Mouse (Mus musculus) heart, postnatal 10 days (tissue): ENCODE data around the gene Adgrl4. TPM values are rescaled to one million over a fixed set of nuclear protein-coding genes. Genes with fewer than 3 reads are reported as not detected.

ENCODE experiments used
- DNase-seq, 2 experiments: peaks; one replicate each; pipeline ENCODE4 v3.0.0; 2021
- intact Hi-C: fragments of 180-260 bp; cut with DNase I; formaldehyde crosslinking; loops from one replicate; pipeline ENCODE4 v1.15.1; 2025
- total RNA-seq, 2 experiments: library from RNA; stranded (reverse); gene quantifications; 2 replicates each; pipeline ENCODE4 v1.2.3; 2021

Gene Adgrl4
- 10 to 100 TPM; 91.3 to 95.4 TPM for total RNA-seq

DNA sequence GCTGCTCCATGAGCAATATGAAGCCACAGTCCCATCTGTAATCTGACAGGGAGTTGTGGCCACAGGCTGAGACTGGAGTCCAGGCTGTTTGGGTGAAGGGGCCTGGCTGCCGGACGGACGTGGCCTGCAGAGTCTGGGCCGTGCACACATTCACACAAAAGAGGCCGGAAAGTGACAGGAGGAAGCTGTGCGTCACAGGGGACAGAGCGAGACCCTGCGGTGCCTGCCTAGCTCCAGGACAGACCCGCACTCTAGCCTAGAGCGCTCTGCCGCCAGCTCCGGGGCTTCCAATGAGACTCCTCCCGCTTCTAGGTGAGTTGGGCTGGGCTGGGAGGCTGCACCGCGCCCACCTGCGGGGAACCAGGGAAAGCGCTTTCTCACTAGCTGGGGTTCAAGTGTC is at the start of gene Adgrl4:
Adgrl4 (plus strand) TSS at position 195 of the 400 bp plus-strand sequence.
- peak; percentile 48 for DNase-seq
- intact Hi-C loops, result loop anchor here (5.0 kb wide), 2 partner anchors 110 to 145 kb away; no protein-coding TSS in a partner anchor

DNA sequence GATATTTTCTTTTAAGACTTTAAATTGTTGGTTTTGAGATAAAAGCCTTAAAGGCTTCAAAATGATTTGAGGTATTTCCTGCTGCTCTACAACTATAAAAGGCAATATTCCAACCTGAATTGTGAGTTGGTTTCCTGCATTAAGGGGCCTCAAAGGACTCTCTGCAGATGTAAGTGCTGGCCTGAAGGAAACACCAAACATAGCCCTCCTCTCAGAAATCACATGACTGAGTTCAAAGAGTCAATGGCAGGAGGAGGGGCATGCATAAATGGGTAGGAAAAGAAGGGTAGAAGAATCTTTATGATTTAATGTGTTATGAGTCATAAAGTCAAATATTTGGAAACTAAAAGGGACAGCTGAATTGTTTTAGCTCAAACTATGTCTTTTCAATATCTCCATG is 46.8 kb upstream of the Adgrl4 start:
- no peak for DNase-seq
- intact Hi-C loops, result no loop called here

GRCm38 (mm10) chr3:151392891-151393290 is 44.8 kb upstream of the Adgrl4 start:
- intact Hi-C loops, result no loop called here

DNA sequence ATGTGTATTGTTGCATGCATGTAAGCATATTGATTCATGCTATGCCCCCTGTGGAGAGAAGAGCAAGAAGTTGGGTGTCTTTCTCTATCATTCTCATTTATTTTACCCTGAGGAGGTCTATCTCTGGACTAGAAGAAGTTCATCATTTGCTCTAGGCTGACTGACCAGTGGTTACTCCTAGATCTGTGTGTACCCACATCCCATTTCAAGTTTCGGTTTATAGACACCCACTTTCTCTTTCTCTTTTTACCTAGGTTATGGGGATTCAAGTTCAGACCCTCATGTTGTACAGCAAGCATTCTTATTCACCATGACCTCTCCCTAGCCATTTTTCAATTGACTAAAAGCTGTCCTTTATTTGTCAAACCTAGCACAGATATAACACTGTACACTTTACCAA is 44.4 kb upstream of the Adgrl4 start:
- intact Hi-C loops, result no loop called here
- no peak for DNase-seq

More at GRCm38 (mm10) chr3:151392891-151393290, 44.8 kb upstream of the Adgrl4 start:
- no peak for DNase-seq

- DNase-seq, result no peak
- intact Hi-C loops, result no loop called here
Observed at GRCm38 (mm10) chr3:151399270-151399669, 38.4 kb upstream of the Adgrl4 start.

GRCm38 (mm10) chr3:151411031-151411430 is 26.7 kb upstream of the Adgrl4 start:
- intact Hi-C loops, result no loop called here
- no peak for DNase-seq

- intact Hi-C loops, result no loop called here
- DNase-seq, result no peak
Observed at GRCm38 (mm10) chr3:151411488-151411887, 26.2 kb upstream of the Adgrl4 start.

- intact Hi-C loops, result no loop called here
- no peak for DNase-seq
Observed at GRCm38 (mm10) chr3:151416931-151417330, 20.8 kb upstream of the Adgrl4 start.

GRCm38 (mm10) chr3:151417688-151418572 is 19.8 kb upstream of the Adgrl4 start:
- no peak for DNase-seq
- intact Hi-C loops, result no loop called here

DNA sequence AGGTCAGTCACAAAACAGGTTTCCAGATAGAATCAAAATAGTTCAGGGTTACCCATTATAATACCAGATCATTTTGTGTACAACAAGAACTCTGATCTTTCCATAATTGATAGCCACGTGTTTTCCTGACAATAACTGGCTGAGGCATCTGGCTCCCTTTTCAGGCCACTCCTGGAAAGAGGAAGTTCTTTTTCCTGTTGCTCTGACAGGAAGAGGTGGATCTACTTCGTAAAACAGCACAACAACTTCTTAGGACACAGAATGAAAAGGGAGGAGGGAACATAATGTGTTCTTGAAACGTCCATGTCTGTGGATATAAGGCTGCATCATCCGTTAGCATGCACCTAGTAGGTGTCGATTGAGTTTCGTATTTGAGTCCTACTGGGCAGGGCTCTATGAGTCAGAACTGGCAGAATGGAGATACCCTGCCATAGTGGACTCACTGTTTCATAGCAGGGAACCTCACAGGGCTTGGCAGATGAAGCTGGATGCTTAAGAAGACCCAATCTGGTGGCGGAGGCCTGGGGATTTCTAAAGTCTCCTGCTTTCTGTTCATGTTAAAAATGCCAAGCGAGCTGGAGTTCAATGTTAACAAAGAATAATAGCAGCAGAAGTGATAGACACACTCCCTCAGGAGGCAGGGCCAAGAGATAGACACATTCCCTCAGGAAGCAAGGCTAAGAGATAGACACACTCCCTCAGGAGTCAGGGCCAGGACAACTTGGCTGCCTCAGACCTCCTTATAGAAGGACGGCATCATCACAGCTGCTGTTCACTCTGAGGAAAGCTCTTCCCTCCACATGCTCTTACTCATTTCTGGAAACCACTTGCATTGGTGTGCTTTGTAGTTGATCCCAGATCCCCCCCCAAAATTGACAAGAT is 13.1 kb upstream of the Adgrl4 start:
- DNase-seq, result peak; percentile 16 to 25
- intact Hi-C loops, result loop anchor here (5.0 kb wide), 3 partner anchors 92 to 267 kb away; no protein-coding TSS in a partner anchor

GRCm38 (mm10) chr3:151430106-151430505 is 7.6 kb upstream of the Adgrl4 start:
- no peak for DNase-seq
- intact Hi-C loops, result no loop called here

DNA sequence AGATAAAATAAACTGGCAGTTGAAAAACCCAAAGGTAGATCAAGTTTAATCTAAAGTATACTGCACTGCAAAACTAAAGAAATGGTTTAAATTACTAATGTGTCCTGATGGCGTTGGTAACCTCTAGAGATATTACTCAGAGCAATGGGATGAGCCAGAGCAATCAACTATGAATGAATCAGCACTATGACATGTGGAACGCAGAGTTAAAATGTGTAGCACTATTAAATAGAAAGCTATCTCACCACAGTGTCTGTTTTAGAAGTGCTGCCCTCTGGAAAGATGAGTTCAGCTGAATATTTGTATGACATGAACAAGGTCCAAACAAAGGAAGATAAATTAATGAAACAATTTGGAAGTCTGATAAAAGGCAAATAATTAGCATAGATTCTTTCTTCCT is 6.2 kb upstream of the Adgrl4 start:
- intact Hi-C loops, result no loop called here
- no peak for DNase-seq

GRCm38 (mm10) chr3:151438364-151438763 is 677 bp downstream of the Adgrl4 start:
- intact Hi-C loops, result loop anchor here (5.0 kb wide), 2 partner anchors 111 to 146 kb away; no protein-coding TSS in a partner anchor
- no peak for DNase-seq

- intact Hi-C loops, result loop anchor here (5.0 kb wide), 2 partner anchors 113 to 148 kb away; no protein-coding TSS in a partner anchor
Observed at GRCm38 (mm10) chr3:151439976-151440375, 2.3 kb downstream of the Adgrl4 start.

GRCm38 (mm10) chr3:151442026-151442425 is 4.3 kb downstream of the Adgrl4 start:
- DNase-seq, result no peak
- intact Hi-C loops, result no loop called here

More at GRCm38 (mm10) chr3:151439976-151440375, 2.3 kb downstream of the Adgrl4 start:
- DNase-seq, result no peak

DNA sequence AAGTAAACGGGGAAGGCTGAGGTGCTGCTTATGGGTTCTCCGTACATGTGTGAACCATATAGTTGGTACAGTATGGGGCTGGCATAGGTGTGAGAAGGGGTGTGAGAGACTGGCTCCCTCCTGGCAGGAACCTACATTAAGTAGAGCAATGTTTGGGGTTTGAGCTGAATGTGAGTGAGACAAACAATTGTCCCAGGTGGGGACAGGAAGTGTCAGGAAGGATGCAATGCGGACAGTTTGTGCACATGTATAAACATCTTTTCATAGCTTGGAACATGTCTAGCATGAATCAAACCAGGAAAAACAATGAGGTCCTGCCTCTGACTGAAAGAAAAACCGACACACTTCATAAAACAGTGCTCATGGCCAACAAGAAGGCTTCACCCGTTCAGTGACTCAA is 5.8 kb downstream of the Adgrl4 start:
- intact Hi-C loops, result no loop called here
- no peak for DNase-seq

- no peak for DNase-seq
- intact Hi-C loops, result no loop called here
Observed at GRCm38 (mm10) chr3:151444284-151444683, 6.6 kb downstream of the Adgrl4 start.

GRCm38 (mm10) chr3:151445936-151446335 is 8.2 kb downstream of the Adgrl4 start:
- no peak for DNase-seq
- intact Hi-C loops, result no loop called here

DNA sequence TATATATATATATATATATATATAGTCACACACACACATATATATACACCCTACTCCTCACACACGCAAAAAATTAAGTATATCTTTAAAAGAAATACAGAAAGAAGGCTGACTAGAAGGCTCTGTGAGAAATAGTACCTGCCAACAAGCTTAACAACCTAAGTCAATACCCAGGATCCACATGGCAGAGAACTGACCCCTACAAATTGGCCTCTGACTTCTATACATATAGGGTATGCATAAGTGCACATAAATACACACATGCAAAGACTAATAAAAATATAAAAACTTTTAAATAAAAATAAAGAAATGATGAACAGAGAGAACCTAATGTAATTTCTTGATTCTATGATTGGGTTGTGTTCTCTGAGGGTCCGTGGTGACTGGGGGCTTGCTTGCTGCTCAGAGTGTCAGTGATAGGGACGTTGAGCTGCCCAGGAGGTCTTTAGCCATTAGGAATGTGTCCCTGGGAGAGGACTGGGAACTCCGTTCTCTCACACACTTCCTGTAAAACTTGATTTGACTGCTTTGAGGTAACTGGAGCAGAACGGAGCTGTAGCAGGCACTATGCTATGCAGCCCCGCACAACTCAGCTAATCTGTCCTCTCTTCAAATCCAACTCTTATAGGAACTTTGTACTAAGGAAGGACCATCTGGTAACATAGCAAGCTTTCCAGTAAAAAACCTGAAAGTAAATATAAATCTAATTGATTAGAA is 17.5 kb downstream of the Adgrl4 start:
- intact Hi-C loops, result no loop called here
- DNase-seq, result no peak

DNA sequence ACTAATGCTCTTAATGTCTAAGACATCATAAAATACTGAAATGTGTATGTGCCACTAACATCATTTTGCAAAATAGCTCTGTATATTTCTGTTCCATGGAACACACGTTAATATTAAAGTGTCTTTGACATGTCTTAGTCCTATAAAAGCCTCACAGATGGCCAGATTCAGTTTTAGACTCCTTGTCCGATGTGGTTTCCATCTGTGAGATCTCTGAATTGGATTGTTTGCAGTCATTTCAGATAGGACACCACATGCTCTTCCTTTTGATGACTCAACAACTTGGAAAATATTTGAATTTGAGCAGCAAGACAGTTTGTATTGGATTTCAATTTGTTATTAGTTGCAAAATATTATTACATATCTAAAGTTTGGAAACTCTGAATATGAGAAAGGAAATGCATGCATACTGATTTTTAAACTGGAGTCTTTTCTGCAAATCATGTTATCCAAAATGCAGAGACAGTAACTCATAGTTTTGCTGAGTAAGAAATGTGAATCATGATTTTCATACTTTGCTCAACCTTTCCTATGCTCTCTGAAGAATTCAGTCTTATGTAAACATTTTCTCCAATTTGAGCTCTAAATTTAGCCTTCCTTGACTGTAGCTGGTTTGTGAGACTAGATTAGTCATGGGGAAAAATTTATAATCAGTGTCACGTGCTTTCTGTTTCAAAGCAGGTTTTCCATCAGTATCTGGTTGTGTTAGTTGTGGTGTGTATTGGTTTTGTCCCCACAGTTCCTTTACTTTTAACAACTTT is 21.9 kb downstream of the Adgrl4 start:
- no peak for DNase-seq
- intact Hi-C loops, result no loop called here
